Mouse (Mus musculus) thymus, adult 2 months (tissue): ENCODE data around the gene Dpy19l1.

Experiments
- CTCF ChIP-seq: fragments of 200-500 bp; IDR thresholded peaks from 2 replicates; pipeline ENCODE4 v1.5.1; 2012; ENCODE audit warnings: mild to moderate bottlenecking, control low read depth, low read length, moderate library complexity, borderline replicate concordance; ENCODE audit not compliant: control insufficient read depth, poor library complexity, insufficient read depth; ENCODE audit errors: extremely low read depth
- POLR2A ChIP-seq: fragments of 200-500 bp; IDR thresholded peaks from 2 replicates; pipeline ENCODE4 v1.6.1; 2012; ENCODE audit warnings: mild to moderate bottlenecking, low read length, control low read depth, moderate library complexity; ENCODE audit not compliant: control insufficient read depth, poor library complexity, insufficient read depth; ENCODE audit errors: extremely low read depth

DNA sequence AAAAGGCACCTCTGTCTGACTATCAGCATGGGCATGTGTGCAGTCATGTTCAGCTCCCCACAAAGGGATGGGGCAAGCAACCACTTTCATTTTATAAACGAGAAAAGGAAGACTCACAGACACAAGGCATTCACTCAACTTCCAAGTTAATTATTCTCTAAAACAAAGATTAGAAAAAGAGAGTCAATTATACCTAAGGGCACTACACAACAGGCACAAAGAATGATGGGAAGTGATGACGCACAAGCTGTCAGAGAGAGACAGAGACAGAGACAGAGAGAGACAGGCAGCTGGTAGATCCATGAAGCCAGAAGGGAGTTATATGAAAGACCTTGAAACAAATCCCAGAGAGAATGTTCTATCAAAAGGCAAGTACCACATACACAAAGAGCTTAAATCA, 68.0 kb downstream of the Dpy19l1 start:
- no peak for TF ChIP-seq POLR2A
- no peak for TF ChIP-seq CTCF
